Mouse (Mus musculus): ENCODE data around the gene Krt80.

GRCm38 (mm10) chr15:101316279-101316912, 53.6 kb downstream of the Krt80 start:
- TF ChIP-seq POLR2A (IDR thresholded peaks at IDR 0.05; ENCODE audit: low read depth, low read length) = no peak
- TF ChIP-seq CTCF (IDR thresholded peaks at IDR 0.05; ENCODE audit: extremely low read depth, insufficient read length, insufficient replicate concordance, low read depth, low read length) = no peak
